Mouse (Mus musculus) intestine, embryonic 16.5 days (tissue): ENCODE data around the gene Adam11. TPM values are rescaled to one million over a fixed set of nuclear protein-coding genes. Genes with fewer than 3 reads are reported as not detected.
A peak's percentile ranks its signal among the peaks of the same experiment; 100 is the strongest.

Source experiments
- ATAC-seq: fragments of 200-750 bp; cut with Nextera tagmentation; 2 replicates; pipeline ENCODE4 v1.8.0; 2017; ENCODE audit warnings: moderate TSS enrichment, moderate library complexity
- H3K27ac ChIP-seq: fragments of 300-500 bp; sonication (generic); 2 replicates; pipeline ENCODE4 v1.5.1; 2014; ENCODE audit warnings: mild to moderate bottlenecking, low read length
- H3K27me3 ChIP-seq: fragments of 300-500 bp; sonication (generic); replicated peaks from 2 replicates; pipeline ENCODE4 v1.6.1; 2014; ENCODE audit warnings: low read length, control low read depth, mixed read lengths; ENCODE audit not compliant: control insufficient read depth, insufficient read depth
- H3K36me3 ChIP-seq: fragments of 300-500 bp; sonication (generic); 2 replicates; pipeline ENCODE4 v1.6.1; 2014; ENCODE audit warnings: low read length, control low read depth; ENCODE audit not compliant: control insufficient read depth, insufficient read depth
- H3K4me1 ChIP-seq: fragments of 300-500 bp; sonication (generic); 2 replicates; pipeline ENCODE4 v1.6.1; 2014; ENCODE audit warnings: low read length, control low read depth, mixed read lengths; ENCODE audit not compliant: control insufficient read depth, insufficient read depth
- H3K4me2 ChIP-seq: fragments of 300-500 bp; sonication (generic); 2 replicates; pipeline ENCODE4 v1.6.1; 2014; ENCODE audit warnings: low read depth, low read length, control low read depth
- H3K4me3 ChIP-seq: fragments of 300-500 bp; sonication (generic); 2 replicates; pipeline ENCODE4 v1.5.1; 2014; ENCODE audit warnings: mild to moderate bottlenecking, low read length
- H3K9ac ChIP-seq: fragments of 300-500 bp; sonication (generic); 2 replicates; pipeline ENCODE4 v1.6.1; 2014; ENCODE audit warnings: low read depth, low read length
- H3K9me3 ChIP-seq: fragments of 300-500 bp; sonication (generic); 2 replicates; pipeline ENCODE4 v1.6.1; 2016; ENCODE audit warnings: low read length, control low read depth; ENCODE audit not compliant: control insufficient read depth
- WGBS: fragments of 180-500 bp; shearing (Covaris S2); extraction: QIAGEN DNeasy Blood & Tissue Kit; methylation state at CpG from one replicate; pipeline ENCODE4 v1.1.7; 2014; 5-methylcytosine and 5-hydroxymethylcytosine counted together
- polyA plus RNA-seq: library from polyadenylated mRNA; unstranded; fragments of >200 nt; fragmentation: Nextera tagmentation; extraction: Ambion mirVana; gene quantifications from 2 replicates; pipeline ENCODE4 v1.2.1, GENCODE M21; 2015

The Adam11 gene
- polyA plus RNA-seq, 1 experiment from 2014 or later = 3.1 TPM

- Histone ChIP-seq H3K9ac (peak overlapping the region; percentile 92), H3K27me3 (0 out of 2 replicates have a peak, but pooled peaks cover 2% of the 10 kb centered on the region), H3K4me3 (peak overlapping the region; percentile 79), H3K36me3 (no peaks in the 10 kb centered on the region), H3K27ac (peak overlapping the region; percentile 98), H3K4me1 (0 out of 2 replicates have a peak, but pooled peaks cover 2% of the 10 kb centered on the region), H3K4me2 (peak overlapping the region; percentile 93), H3K9me3 (no peaks in the 10 kb centered on the region)
- 1% methylated on average over 68 of the region's 92 CpGs for WGBS
- ATAC-seq = peak; percentile 59
These were observed 57.1 kb downstream of the Adam11 start for GRCm38 (mm10) chr11:102818121-102819020.

GRCm38 (mm10) chr11:102819021-102819782 is 58.0 kb downstream of the Adam11 start, which contains the start of gene Gjc1:
Gene Gjc1 (minus strand): TSS chr11:102819700.
- Histone ChIP-seq H3K27me3 (0 out of 2 replicates have a peak, but pooled peaks cover 2% of the 10 kb centered on the region), H3K9me3 (no peaks in the 10 kb centered on the region), H3K27ac (peak within 1 kb of the TSS; percentile 98), H3K4me3 (peak within 1 kb of the TSS; percentile 79), H3K9ac (peak within 1 kb of the TSS; percentile 92), H3K4me1 (0 out of 2 replicates have a peak, but pooled peaks cover 2% of the 10 kb centered on the region), H3K4me2 (peak within 1 kb of the TSS; percentile 93), H3K36me3 (no peaks in the 10 kb centered on the region)
- WGBS = under 1% methylated on average over 32 of the region's 97 CpGs
- peak; percentile 89 for ATAC-seq

GRCm38 (mm10) chr11:102819783-102820385 is 58.6 kb downstream of the Adam11 start:
- Histone ChIP-seq H3K27ac (peak overlapping the region; percentile 98), H3K36me3 (no peaks in the 10 kb centered on the region), H3K9ac (peak overlapping the region; percentile 92), H3K27me3 (0 out of 2 replicates have a peak, but pooled peaks cover 2% of the 10 kb centered on the region), H3K9me3 (no peaks in the 10 kb centered on the region), H3K4me3 (peak overlapping the region; percentile 79), H3K4me2 (peak overlapping the region; percentile 93), H3K4me1 (no peaks in the 10 kb centered on the region)
- 11% methylated on average over 14 of the region's 14 CpGs for WGBS
- ATAC-seq = no peak

- Histone ChIP-seq H3K27me3 (0 out of 2 replicates have a peak, but pooled peaks cover 2% of the 10 kb centered on the region), H3K36me3 (no peaks in the 10 kb centered on the region), H3K4me3 (no peak overlapping the region), H3K4me1 (no peaks in the 10 kb centered on the region), H3K27ac (no peak overlapping the region), H3K4me2 (no peak overlapping the region), H3K9ac (no peak overlapping the region), H3K9me3 (no peaks in the 10 kb centered on the region)
- WGBS = 27% methylated on average over 3 of the region's 3 CpGs
- no peak for ATAC-seq
These were observed 59.2 kb downstream of the Adam11 start for GRCm38 (mm10) chr11:102820432-102820831.

- no peak overlapping the region for H3K27ac ChIP-seq
- no peak overlapping the region for H3K4me3 ChIP-seq
- H3K36me3 ChIP-seq = no peaks in the 10 kb centered on the region
- no peaks in the 10 kb centered on the region for H3K9me3 ChIP-seq
- H3K4me1 ChIP-seq = no peaks in the 10 kb centered on the region
- no peak overlapping the region for H3K9ac ChIP-seq
- no peak for ATAC-seq
- H3K4me2 ChIP-seq = no peak overlapping the region
- WGBS = 39% methylated on average over 6 of the region's 6 CpGs
- 0 out of 2 replicates have a peak, but pooled peaks cover 2% of the 10 kb centered on the region for H3K27me3 ChIP-seq
These were observed 60.0 kb downstream of the Adam11 start for GRCm38 (mm10) chr11:102821231-102821630.

- Histone ChIP-seq H3K4me2 (no peak overlapping the region), H3K27ac (no peak overlapping the region), H3K36me3 (no peaks in the 10 kb centered on the region), H3K9me3 (no peaks in the 10 kb centered on the region), H3K4me1 (no peaks in the 10 kb centered on the region), H3K4me3 (no peak overlapping the region), H3K9ac (no peak overlapping the region), H3K27me3 (no peaks in the 10 kb centered on the region)
- WGBS = 78% methylated on average over 2 of the region's 2 CpGs
- ATAC-seq = no peak
These were observed 65.2 kb downstream of the Adam11 start for GRCm38 (mm10) chr11:102826476-102826875.

GRCm38 (mm10) chr11:102827097-102827496 is 65.9 kb downstream of the Adam11 start:
- H3K9me3 ChIP-seq = no peaks in the 10 kb centered on the region
- no peaks in the 10 kb centered on the region for H3K36me3 ChIP-seq
- H3K27ac ChIP-seq = no peak overlapping the region
- no peak for ATAC-seq
- no peak overlapping the region for H3K9ac ChIP-seq
- no peak overlapping the region for H3K4me3 ChIP-seq
- WGBS = 43% methylated on average over 4 of the region's 4 CpGs
- no peaks in the 10 kb centered on the region for H3K27me3 ChIP-seq
- no peak overlapping the region for H3K4me2 ChIP-seq
- no peaks in the 10 kb centered on the region for H3K4me1 ChIP-seq
